Mouse (Mus musculus) large intestine, adult 2 months (tissue): ENCODE results near the gene Ier5. TPM values are rescaled to one million over a fixed set of nuclear protein-coding genes. Genes with fewer than 3 reads are reported as not detected.

Source experiments
- DNase-seq: peaks from one replicate; pipeline ENCODE4 v3.0.0-alpha.2; 2012; ENCODE audit warnings: low read depth, low spot score
- WGBS: fragments of 180-500 bp; shearing (Covaris S2); methylation state at CpG from one replicate; pipeline ENCODE4 v1.1.7; 2018; 5-methylcytosine and 5-hydroxymethylcytosine counted together
- polyA plus RNA-seq: library from polyadenylated mRNA; depleted of rRNA; stranded (reverse); fragments of >200 nt; gene quantifications from 2 replicates; pipeline ENCODE4 v1.2.3, GENCODE M21; 2012; rRNA removed

Gene Ier5
- polyA plus RNA-seq, 1 experiment = 25.3 TPM

- DNase-seq = no peak
- WGBS = 80% methylated on average over 5 of the region's 5 CpGs
These were observed 39.2 kb downstream of the Ier5 start for GRCm38 (mm10) chr1:155060261-155060660.

GRCm38 (mm10) chr1:155059505-155059904, 39.9 kb downstream of the Ier5 start:
- 47% methylated on average over 14 of the region's 14 CpGs for WGBS
- no peak for DNase-seq

GRCm38 (mm10) chr1:155058099-155059012, 41.1 kb downstream of the Ier5 start:
- DNase-seq = no peak
- 80% methylated on average over 6 of the region's 6 CpGs for WGBS

- 82% methylated on average over 1 of the region's 1 CpGs for WGBS
These were observed 43.3 kb downstream of the Ier5 start for GRCm38 (mm10) chr1:155056166-155056565.

GRCm38 (mm10) chr1:155055041-155055440, 44.4 kb downstream of the Ier5 start:
- WGBS = 52% methylated on average over 3 of the region's 3 CpGs
- no peak for DNase-seq

More at GRCm38 (mm10) chr1:155056166-155056565, 43.3 kb downstream of the Ier5 start:
- no peak for DNase-seq

GRCm38 (mm10) chr1:155054366-155054965, 45.0 kb downstream of the Ier5 start:
- DNase-seq = no peak
- WGBS = 39% methylated on average over 6 of the region's 6 CpGs

GRCm38 (mm10) chr1:155053296-155053695, 46.1 kb downstream of the Ier5 start:
- DNase-seq = no peak
- WGBS = 85% methylated on average over 1 of the region's 1 CpGs

- no peak for DNase-seq
- WGBS = 75% methylated on average over 9 of the region's 9 CpGs
These were observed 46.7 kb downstream of the Ier5 start for GRCm38 (mm10) chr1:155052761-155053166.

GRCm38 (mm10) chr1:155052131-155052760, 47.2 kb downstream of the Ier5 start:
- 53% methylated on average over 4 of the region's 4 CpGs for WGBS
- no peak for DNase-seq

GRCm38 (mm10) chr1:155051701-155052127, 47.7 kb downstream of the Ier5 start:
- WGBS = 60% methylated on average over 10 of the region's 10 CpGs
- no peak for DNase-seq

- 58% methylated on average over 9 of the region's 9 CpGs for WGBS
- DNase-seq = no peak
These were observed 48.4 kb downstream of the Ier5 start for GRCm38 (mm10) chr1:155050897-155051592.

- no peak for DNase-seq
- WGBS = 72% methylated on average over 5 of the region's 5 CpGs
These were observed 49.3 kb downstream of the Ier5 start for GRCm38 (mm10) chr1:155050174-155050573.

GRCm38 (mm10) chr1:155048947-155049346, 50.5 kb downstream of the Ier5 start:
- 4% methylated on average over 5 of the region's 5 CpGs for WGBS
- peak; percentile 64 for DNase-seq

Other genes starting within 250 kb of the Ier5 start
- 0.82 and 1.3 TPM in 2 replicates for gene Cacna1e, start 215.1 kb downstream of the Ier5 start, polyA plus RNA-seq
- 1.1 and 2.0 TPM in 2 replicates for gene Mr1, start 47.2 kb upstream of the Ier5 start, polyA plus RNA-seq
- 20.4 and 27.0 TPM in 2 replicates for gene Stx6, start 59.1 kb upstream of the Ier5 start, polyA plus RNA-seq
- 2.4 and 2.8 TPM in 2 replicates for gene BC034090, start 144.8 kb upstream of the Ier5 start, polyA plus RNA-seq